Comparison of ENCODE assay signal across 8 mouse cellular contexts in genomic region chr13:40722741-40723597, GRCm38 (mm10). TPM values are rescaled to one million over a fixed set of nuclear protein-coding genes. Genes with fewer than 3 reads are reported as not detected.
DNase-seq lines count a peak whose midpoint lies in the region; ATAC-seq and TF ChIP-seq lines count a peak whose summit lies in the region.

No protein-coding gene starts in this region.

- DNase-seq in cerebellum, adult 11 months, result peak; percentile 63
- DNase-seq in forebrain, embryonic 14.5 days (ENCODE audit: low spot score), result peak; percentile 97
- DNase-seq in heart, postnatal 14 days, result peak; percentile 90 to 92
- DNase-seq in layer of hippocampus, adult 18-20 months (ENCODE audit: low spot score in 2 of 2), result peak; percentile 56 to 76
- DNase-seq in lung, embryonic 14.5 days, result peak; percentile 96
- peak; percentile 93 for DNase-seq in testis, postnatal 14 days (ENCODE audit: low spot score)

- H3K4me1 ChIP-seq in ES-Bruce4 (ENCODE audit: control insufficient read depth, insufficient read depth, low read length), result peaks cover 2% of the 10 kb centered on the region
- H3K4me1 ChIP-seq in forebrain, embryonic 14.5 days (ENCODE audit: control insufficient read depth, insufficient read depth, low read length), result peaks cover 4% of the 10 kb centered on the region; the same call in 1 of the 2 replicates
- H3K4me1 ChIP-seq in lung, embryonic 14.5 days (ENCODE audit: insufficient read depth), result no peaks in the 10 kb centered on the region

- WGBS in forebrain, embryonic 14.5 days, result 1% methylated on average over 70 of the region's 70 CpGs
- WGBS in lung, embryonic 14.5 days, result under 1% methylated on average over 64 of the region's 70 CpGs

- no peak overlapping the region for H3K27ac ChIP-seq in ES-Bruce4 (ENCODE audit: insufficient read depth, low read length)
- no peak overlapping the region for H3K27ac ChIP-seq in forebrain, embryonic 14.5 days (ENCODE audit: low read depth, low read length)
- H3K27ac ChIP-seq in lung, embryonic 14.5 days (ENCODE audit: low read depth), result no peak overlapping the region

- H3K4me2 ChIP-seq in forebrain, embryonic 14.5 days (ENCODE audit: low read length), result peak overlapping the region; percentile 79
- H3K4me2 ChIP-seq in lung, embryonic 14.5 days, result peak overlapping the region; percentile 61

- intact Hi-C loops in heart, postnatal 14 days (cut with DNase I), result no loop called here

- no peaks in the 10 kb centered on the region for H3K36me3 ChIP-seq in ES-Bruce4 (ENCODE audit: control insufficient read depth, insufficient read depth, low read length, poor library complexity, severe bottlenecking)
- no peaks in the 10 kb centered on the region for H3K36me3 ChIP-seq in forebrain, embryonic 14.5 days (ENCODE audit: control insufficient read depth, insufficient read depth, low read length)
- no peaks in the 10 kb centered on the region for H3K36me3 ChIP-seq in lung, embryonic 14.5 days (ENCODE audit: insufficient read depth)

- peak overlapping the region; percentile 79 for H3K4me3 ChIP-seq in ES-Bruce4 (ENCODE audit: low read depth, low read length)
- H3K4me3 ChIP-seq in forebrain, embryonic 14.5 days (ENCODE audit: low read depth, low read length), result peak overlapping the region; percentile 51
- H3K4me3 ChIP-seq in lung, embryonic 14.5 days (ENCODE audit: low read depth, low read length), result peak overlapping the region; percentile 44

- TF ChIP-seq POLR2A in ES-Bruce4 (IDR thresholded peaks at IDR 0.05; ENCODE audit: insufficient read depth, low read length), result peak; percentile 61

- 0 out of 2 replicates have a peak, but pooled peaks have one; percentile 2 for TF ChIP-seq EP300 in ES-Bruce4 (IDR thresholded peaks at IDR 0.05; ENCODE audit: insufficient read depth, low read depth, low read length)

- H3K9me3 ChIP-seq in ES-Bruce4 (replicated peaks; ENCODE audit: control insufficient read depth, insufficient read depth, low read length, poor library complexity, severe bottlenecking), result no peaks in the 10 kb centered on the region
- no peaks in the 10 kb centered on the region for H3K9me3 ChIP-seq in forebrain, embryonic 14.5 days (replicated peaks; ENCODE audit: control insufficient read depth, low read length)
- no peaks in the 10 kb centered on the region for H3K9me3 ChIP-seq in lung, embryonic 14.5 days (ENCODE audit: low read depth, low read length)

- peaks cover 10% of the 10 kb centered on the region for H3K27me3 ChIP-seq in ES-Bruce4 (ENCODE audit: control insufficient read depth, insufficient read depth, low read length, poor library complexity, severe bottlenecking)
- H3K27me3 ChIP-seq in forebrain, embryonic 14.5 days (replicated peaks; ENCODE audit: control insufficient read depth, insufficient read depth, low read length), result peaks cover 75% of the 10 kb centered on the region
- H3K27me3 ChIP-seq in lung, embryonic 14.5 days (ENCODE audit: insufficient read depth, low read length), result peaks cover 80% of the 10 kb centered on the region

- peak; percentile 97 for ATAC-seq in forebrain, embryonic 14.5 days
- peak; percentile 95 for ATAC-seq in lung, embryonic 14.5 days (ENCODE audit: insufficient read depth)
- peak; percentile 91 for ATAC-seq in neutrophil, adult 5-6 weeks (ENCODE audit: extremely low read depth, insufficient number of reproducible peaks, low FRiP score, poor library complexity, severe bottlenecking)

- TF ChIP-seq CTCF in ES-Bruce4 (IDR thresholded peaks at IDR 0.05; ENCODE audit: low read depth, low read length), result peak; percentile 30
- peak; percentile 65 for TF ChIP-seq CTCF in lung, embryonic 14.5 days (IDR thresholded peaks at IDR 0.05; ENCODE audit: low read depth)

- peak overlapping the region; percentile 34 for H3K9ac ChIP-seq in ES-Bruce4 (ENCODE audit: low read depth, poor library complexity, severe bottlenecking)
- H3K9ac ChIP-seq in forebrain, embryonic 14.5 days (ENCODE audit: low read length), result peak overlapping the region; percentile 47; the same call in 1 of the 2 replicates
- peak overlapping the region; percentile 5; the same call in 1 of the 2 replicates for H3K9ac ChIP-seq in lung, embryonic 14.5 days

RNA-seq across cellular contexts. Expression of gene Tfap2a, which starts 15.2 kb away (rescaled TPM):
- polyA plus RNA-seq in ES-Bruce4 (2011; ENCODE audit: insufficient read depth, insufficient read length, low read depth, missing spikeins), result 1.5 and 1.9 TPM in 2 replicates
- 0.20 and 0.41 TPM in 2 replicates for polyA plus RNA-seq in forebrain, embryonic 14.5 days (2014; fragmentation: Nextera tagmentation; extraction: Ambion mirVana)
- under 1 TPM; 0.22 to 0.26 TPM for total RNA-seq in heart, postnatal 14 days (2021)
- under 1 TPM; 0.27 to 0.30 TPM for total RNA-seq in layer of hippocampus, adult 18-20 months (2021)
- 0.11 and 0.19 TPM in 2 replicates for polyA plus RNA-seq in lung, embryonic 14.5 days (2014; fragmentation: Nextera tagmentation; extraction: Ambion mirVana)
- total RNA-seq in neutrophil, adult 5-6 weeks (2017), result not detected in 2 replicates
